Mouse (Mus musculus): ENCODE measurements around the gene Cenpf. TPM values are rescaled to one million over a fixed set of nuclear protein-coding genes. Genes with fewer than 3 reads are reported as not detected.
A peak's percentile ranks its signal among the peaks of the same experiment; 100 is the strongest.

Gene Cenpf
- polyA plus RNA-seq, 1 experiment from 2014 or later = 98.8 TPM

GRCm38 (mm10) chr1:189684786-189685415 is 3.0 kb downstream of the Cenpf start:
- Histone ChIP-seq H3K4me1 (ENCODE audit: control insufficient read depth, insufficient read depth, low read length) (peaks cover 15% of the 10 kb centered on the region), H3K4me3 (ENCODE audit: low read length) (no peak overlapping the region), H3K9me3 (ENCODE audit: control insufficient read depth, low read length) (no peaks in the 10 kb centered on the region), H3K36me3 (ENCODE audit: control insufficient read depth, insufficient read depth, low read length) (peaks cover 55% of the 10 kb centered on the region), H3K9ac (ENCODE audit: low read depth, low read length) (no peak overlapping the region), H3K4me2 (replicated peaks; ENCODE audit: low read depth, low read length) (no peak overlapping the region), H3K27me3 (ENCODE audit: control insufficient read depth, insufficient read depth, low read length) (no peaks in the 10 kb centered on the region), H3K27ac (ENCODE audit: low read depth, low read length) (no peak overlapping the region)
- WGBS = 89% methylated on average over 9 of the region's 9 CpGs
- ATAC-seq (ENCODE audit: low FRiP score, low TSS enrichment) = no peak

- H3K27ac ChIP-seq (ENCODE audit: low read depth, low read length) = no peak overlapping the region
- no peak overlapping the region for H3K4me2 ChIP-seq (replicated peaks; ENCODE audit: low read depth, low read length)
- no peak for ATAC-seq (ENCODE audit: low FRiP score, low TSS enrichment)
- no peak overlapping the region for H3K4me3 ChIP-seq (ENCODE audit: low read length)
- H3K36me3 ChIP-seq (ENCODE audit: control insufficient read depth, insufficient read depth, low read length) = peaks cover 80% of the 10 kb centered on the region
- no peaks in the 10 kb centered on the region for H3K27me3 ChIP-seq (ENCODE audit: control insufficient read depth, insufficient read depth, low read length)
- no peaks in the 10 kb centered on the region for H3K4me1 ChIP-seq (ENCODE audit: control insufficient read depth, insufficient read depth, low read length)
- H3K9me3 ChIP-seq (ENCODE audit: control insufficient read depth, low read length) = no peaks in the 10 kb centered on the region
- H3K9ac ChIP-seq (ENCODE audit: low read depth, low read length) = no peak overlapping the region
- WGBS = 96% methylated on average over 3 of the region's 3 CpGs
Observed at GRCm38 (mm10) chr1:189679555-189679954, 8.3 kb downstream of the Cenpf start.

- H3K9ac ChIP-seq (ENCODE audit: low read depth, low read length) = no peak overlapping the region
- H3K4me1 ChIP-seq (ENCODE audit: control insufficient read depth, insufficient read depth, low read length) = no peaks in the 10 kb centered on the region
- H3K4me2 ChIP-seq (replicated peaks; ENCODE audit: low read depth, low read length) = no peak overlapping the region
- no peaks in the 10 kb centered on the region for H3K27me3 ChIP-seq (ENCODE audit: control insufficient read depth, insufficient read depth, low read length)
- H3K27ac ChIP-seq (ENCODE audit: low read depth, low read length) = no peak overlapping the region
- no peak overlapping the region for H3K4me3 ChIP-seq (ENCODE audit: low read length)
- peaks cover 75% of the 10 kb centered on the region for H3K36me3 ChIP-seq (ENCODE audit: control insufficient read depth, insufficient read depth, low read length)
- ATAC-seq (ENCODE audit: low FRiP score, low TSS enrichment) = no peak
- 90% methylated on average over 4 of the region's 4 CpGs for WGBS
- no peaks in the 10 kb centered on the region for H3K9me3 ChIP-seq (ENCODE audit: control insufficient read depth, low read length)
Observed at GRCm38 (mm10) chr1:189675953-189676352, 11.9 kb downstream of the Cenpf start.

DNA sequence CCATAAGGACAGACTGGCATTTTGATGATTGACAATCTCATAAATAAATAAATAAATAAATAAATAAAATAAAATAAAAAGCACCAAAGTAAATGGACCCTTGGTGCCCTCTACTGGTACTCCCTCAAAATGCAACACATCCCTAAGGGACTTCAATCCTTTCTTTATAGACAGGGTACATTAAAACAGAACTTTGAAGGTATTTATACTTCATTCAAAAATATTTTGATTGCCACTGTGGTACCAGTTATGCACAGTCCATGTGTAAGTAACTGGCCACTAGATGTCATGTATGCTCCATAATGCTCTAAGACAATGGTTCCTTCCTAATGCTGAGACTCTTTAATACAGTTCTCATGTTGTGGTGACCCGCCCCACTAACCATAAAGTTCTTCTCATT is 12.5 kb downstream of the Cenpf start:
- no peak overlapping the region for H3K27ac ChIP-seq (ENCODE audit: low read depth, low read length)
- no peaks in the 10 kb centered on the region for H3K27me3 ChIP-seq (ENCODE audit: control insufficient read depth, insufficient read depth, low read length)
- no peaks in the 10 kb centered on the region for H3K9me3 ChIP-seq (ENCODE audit: control insufficient read depth, low read length)
- ATAC-seq (ENCODE audit: low FRiP score, low TSS enrichment) = 0 out of 2 replicates have a peak, but pooled peaks have one; percentile 24
- no peak overlapping the region for H3K9ac ChIP-seq (ENCODE audit: low read depth, low read length)
- no peak overlapping the region for H3K4me2 ChIP-seq (replicated peaks; ENCODE audit: low read depth, low read length)
- 91% methylated on average over 1 of the region's 1 CpGs for WGBS
- H3K4me1 ChIP-seq (ENCODE audit: control insufficient read depth, insufficient read depth, low read length) = no peaks in the 10 kb centered on the region
- no peak overlapping the region for H3K4me3 ChIP-seq (ENCODE audit: low read length)
- peaks cover 74% of the 10 kb centered on the region for H3K36me3 ChIP-seq (ENCODE audit: control insufficient read depth, insufficient read depth, low read length)

GRCm38 (mm10) chr1:189665966-189666365 is 21.9 kb downstream of the Cenpf start:
- 86% methylated on average over 3 of the region's 3 CpGs for WGBS
- H3K4me1 ChIP-seq (ENCODE audit: control insufficient read depth, insufficient read depth, low read length) = no peaks in the 10 kb centered on the region

DNA sequence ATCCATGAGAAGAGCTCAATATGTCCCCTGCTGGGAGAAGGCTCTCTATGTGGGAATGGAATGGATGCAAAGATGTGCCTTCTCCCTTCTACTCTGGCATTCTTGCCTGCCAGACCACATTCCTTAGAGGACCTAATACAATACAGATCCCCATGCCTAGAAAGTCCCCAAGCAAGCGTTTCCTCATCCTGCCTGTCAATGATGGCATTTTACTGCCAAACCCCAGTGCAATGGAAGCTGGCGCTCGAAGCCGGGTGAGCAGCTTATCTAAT is 23.1 kb downstream of the Cenpf start:
- WGBS = 85% methylated on average over 4 of the region's 4 CpGs
- no peak for ATAC-seq (ENCODE audit: low FRiP score, low TSS enrichment)
- no peak overlapping the region for H3K4me2 ChIP-seq (replicated peaks; ENCODE audit: low read depth, low read length)
- no peaks in the 10 kb centered on the region for H3K27me3 ChIP-seq (ENCODE audit: control insufficient read depth, insufficient read depth, low read length)
- H3K27ac ChIP-seq (ENCODE audit: low read depth, low read length) = no peak overlapping the region
- no peaks in the 10 kb centered on the region for H3K4me1 ChIP-seq (ENCODE audit: control insufficient read depth, insufficient read depth, low read length)
- H3K9me3 ChIP-seq (ENCODE audit: control insufficient read depth, low read length) = no peaks in the 10 kb centered on the region
- no peak overlapping the region for H3K9ac ChIP-seq (ENCODE audit: low read depth, low read length)
- H3K4me3 ChIP-seq (ENCODE audit: low read length) = no peak overlapping the region
- peaks cover 56% of the 10 kb centered on the region for H3K36me3 ChIP-seq (ENCODE audit: control insufficient read depth, insufficient read depth, low read length)

More at GRCm38 (mm10) chr1:189665966-189666365, 21.9 kb downstream of the Cenpf start:
- Histone ChIP-seq H3K36me3 (ENCODE audit: control insufficient read depth, insufficient read depth, low read length) (peaks cover 61% of the 10 kb centered on the region), H3K27me3 (ENCODE audit: control insufficient read depth, insufficient read depth, low read length) (no peaks in the 10 kb centered on the region), H3K4me2 (replicated peaks; ENCODE audit: low read depth, low read length) (no peak overlapping the region), H3K4me3 (ENCODE audit: low read length) (no peak overlapping the region), H3K9ac (ENCODE audit: low read depth, low read length) (no peak overlapping the region), H3K27ac (ENCODE audit: low read depth, low read length) (no peak overlapping the region), H3K9me3 (ENCODE audit: control insufficient read depth, low read length) (no peaks in the 10 kb centered on the region)
- ATAC-seq (ENCODE audit: low FRiP score, low TSS enrichment) = no peak

- H3K9me3 ChIP-seq (ENCODE audit: control insufficient read depth, low read length) = no peaks in the 10 kb centered on the region
- no peak overlapping the region for H3K9ac ChIP-seq (ENCODE audit: low read depth, low read length)
- ATAC-seq (ENCODE audit: low FRiP score, low TSS enrichment) = no peak
- no peaks in the 10 kb centered on the region for H3K27me3 ChIP-seq (ENCODE audit: control insufficient read depth, insufficient read depth, low read length)
- no peak overlapping the region for H3K4me3 ChIP-seq (ENCODE audit: low read length)
- peaks cover 53% of the 10 kb centered on the region for H3K36me3 ChIP-seq (ENCODE audit: control insufficient read depth, insufficient read depth, low read length)
- H3K4me1 ChIP-seq (ENCODE audit: control insufficient read depth, insufficient read depth, low read length) = no peaks in the 10 kb centered on the region
- no peak overlapping the region for H3K27ac ChIP-seq (ENCODE audit: low read depth, low read length)
- 86% methylated on average over 10 of the region's 10 CpGs for WGBS
- H3K4me2 ChIP-seq (replicated peaks; ENCODE audit: low read depth, low read length) = no peak overlapping the region
Observed at GRCm38 (mm10) chr1:189664061-189664872, 23.6 kb downstream of the Cenpf start.

DNA sequence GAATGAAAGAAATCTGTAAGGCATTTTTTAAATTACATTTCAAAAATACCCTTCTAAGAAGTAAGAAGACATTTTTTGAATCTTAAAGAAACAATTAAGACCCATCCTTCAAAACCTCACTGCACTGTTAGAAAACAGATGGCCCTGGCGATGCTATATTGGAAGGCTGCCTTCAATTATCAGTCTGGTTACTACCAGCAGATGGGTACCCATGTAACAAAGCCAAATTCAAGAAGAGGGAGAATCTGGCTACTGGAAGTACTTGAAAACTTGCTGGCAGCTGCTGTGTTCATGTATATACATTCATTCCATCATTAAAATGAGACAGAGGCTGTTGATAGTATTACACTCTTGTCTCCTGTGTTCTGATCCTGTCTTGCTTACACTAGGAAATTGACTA is 24.4 kb downstream of the Cenpf start:
- Histone ChIP-seq H3K4me3 (ENCODE audit: low read length) (no peak overlapping the region), H3K4me2 (replicated peaks; ENCODE audit: low read depth, low read length) (no peak overlapping the region), H3K36me3 (ENCODE audit: control insufficient read depth, insufficient read depth, low read length) (peaks cover 53% of the 10 kb centered on the region), H3K9me3 (ENCODE audit: control insufficient read depth, low read length) (no peaks in the 10 kb centered on the region), H3K27ac (ENCODE audit: low read depth, low read length) (no peak overlapping the region), H3K9ac (ENCODE audit: low read depth, low read length) (no peak overlapping the region), H3K27me3 (ENCODE audit: control insufficient read depth, insufficient read depth, low read length) (no peaks in the 10 kb centered on the region), H3K4me1 (ENCODE audit: control insufficient read depth, insufficient read depth, low read length) (no peaks in the 10 kb centered on the region)
- ATAC-seq (ENCODE audit: low FRiP score, low TSS enrichment) = no peak
- WGBS = 90% methylated on average over 1 of the region's 1 CpGs

DNA sequence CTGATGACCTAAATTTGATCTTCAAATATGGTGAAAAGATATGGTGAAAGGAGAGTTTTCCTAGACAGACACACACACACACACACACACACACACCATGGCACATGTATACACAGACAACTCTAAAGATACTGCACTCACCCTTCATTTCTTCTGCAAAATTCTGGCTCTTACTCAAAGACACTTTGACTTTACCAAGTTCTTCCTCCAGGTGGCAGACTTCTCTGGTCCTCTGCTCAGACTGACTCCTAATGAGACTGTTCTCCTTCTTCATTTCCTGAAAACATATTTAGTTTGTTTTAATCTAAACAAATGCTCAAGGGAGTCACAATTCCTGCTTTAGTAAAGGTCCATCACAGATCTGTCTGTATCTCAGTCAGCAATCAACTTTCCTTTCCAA is 26.0 kb downstream of the Cenpf start:
- H3K4me3 ChIP-seq (ENCODE audit: low read length) = no peak overlapping the region
- no peaks in the 10 kb centered on the region for H3K4me1 ChIP-seq (ENCODE audit: control insufficient read depth, insufficient read depth, low read length)
- H3K4me2 ChIP-seq (replicated peaks; ENCODE audit: low read depth, low read length) = no peak overlapping the region
- peaks cover 56% of the 10 kb centered on the region for H3K36me3 ChIP-seq (ENCODE audit: control insufficient read depth, insufficient read depth, low read length)
- no peak overlapping the region for H3K9ac ChIP-seq (ENCODE audit: low read depth, low read length)
- no peaks in the 10 kb centered on the region for H3K9me3 ChIP-seq (ENCODE audit: control insufficient read depth, low read length)
- no peak overlapping the region for H3K27ac ChIP-seq (ENCODE audit: low read depth, low read length)
- no peak for ATAC-seq (ENCODE audit: low FRiP score, low TSS enrichment)
- no peaks in the 10 kb centered on the region for H3K27me3 ChIP-seq (ENCODE audit: control insufficient read depth, insufficient read depth, low read length)

Measured in kidney, embryonic 14.5 days (tissue).